In genomic region chr2:147373667-147374007, GRCm38 (mm10) we compare ENCODE assay signal across 15 mouse cellular contexts. TPM values are rescaled to one million over a fixed set of nuclear protein-coding genes. Genes with fewer than 3 reads are reported as not detected.
DNase-seq lines count a peak whose midpoint lies in the region; ATAC-seq and TF ChIP-seq lines count a peak whose summit lies in the region.
"Had no signal": no experiment of that assay in that cellular context is flagged by ENCODE, and none has a peak within 500 bp of the region (broad histone marks: within the 10 kb centered on the region; RNA-seq: fewer than 3 reads in every experiment).

No protein-coding gene starts in this region.

- no peak overlapping the region for H3K9ac ChIP-seq in hindbrain, embryonic 11.5 days (ENCODE audit: low read depth, low read length)
- no peak overlapping the region for H3K9ac ChIP-seq in hindbrain, embryonic 16.5 days (ENCODE audit: low read depth, low read length)
- H3K9ac ChIP-seq in ES-E14 (ENCODE audit: insufficient read depth, low read depth, low read length, poor library complexity, severe bottlenecking) = no peak overlapping the region
- no peak overlapping the region for H3K9ac ChIP-seq in limb, embryonic 11.5 days (ENCODE audit: low read length)
- H3K9ac ChIP-seq: liver, embryonic 15.5 days had no signal

- peaks cover 86% of the 10 kb centered on the region for H3K27me3 ChIP-seq in hindbrain, embryonic 11.5 days (ENCODE audit: control insufficient read depth, insufficient read depth, low read length)
- H3K27me3 ChIP-seq in hindbrain, embryonic 16.5 days (replicated peaks; ENCODE audit: control insufficient read depth, insufficient read depth, low read length) = peaks cover 72% of the 10 kb centered on the region
- H3K27me3 ChIP-seq in E14TG2a.4 (ENCODE audit: insufficient read depth, low read length) = peaks cover 80% of the 10 kb centered on the region
- peaks cover 81% of the 10 kb centered on the region for H3K27me3 ChIP-seq in limb, embryonic 11.5 days (ENCODE audit: control insufficient read depth, insufficient read depth, low read length)
- H3K27me3 ChIP-seq: CH12.LX had no signal

- no peak for DNase-seq in hindbrain, embryonic 11.5 days (ENCODE audit: low spot score)
- no peak for DNase-seq in ES-E14 (ENCODE audit: low read depth, low spot score)
- DNase-seq in limb, embryonic 11.5 days (ENCODE audit: low spot score) = no peak
- DNase-seq in layer of hippocampus, adult 9-10 months (ENCODE audit: low spot score) = no peak
- no peak for DNase-seq in urinary bladder, postnatal 25 days (ENCODE audit: low spot score)
- DNase-seq: cerebellum, adult 9-11 months; gastrocnemius, adult 2 months; kidney, postnatal 14 days had no signal

- no peaks in the 10 kb centered on the region for H3K9me3 ChIP-seq in hindbrain, embryonic 11.5 days (ENCODE audit: control insufficient read depth, low read length)
- no peaks in the 10 kb centered on the region for H3K9me3 ChIP-seq in hindbrain, embryonic 16.5 days (ENCODE audit: control insufficient read depth, low read length)
- H3K9me3 ChIP-seq in E14TG2a.4 (ENCODE audit: low read length) (no peaks in the 10 kb centered on the region), ES-E14 (ENCODE audit: control insufficient read depth, insufficient read depth, low read depth, low read length) (no peaks in the 10 kb centered on the region)
- H3K9me3 ChIP-seq in limb, embryonic 11.5 days (ENCODE audit: control insufficient read depth, low read length) = no peaks in the 10 kb centered on the region
- H3K9me3 ChIP-seq: liver, embryonic 15.5 days had no signal

- H3K36me3 ChIP-seq in hindbrain, embryonic 11.5 days (ENCODE audit: control insufficient read depth, insufficient read depth, low read length) = no peaks in the 10 kb centered on the region
- H3K36me3 ChIP-seq in hindbrain, embryonic 16.5 days (ENCODE audit: control insufficient read depth, insufficient read depth, low read length) = no peaks in the 10 kb centered on the region
- no peaks in the 10 kb centered on the region for H3K36me3 ChIP-seq in E14TG2a.4 (ENCODE audit: insufficient read depth, low read length)
- H3K36me3 ChIP-seq in ES-E14 (ENCODE audit: control insufficient read depth, insufficient read depth, low read length, poor library complexity, severe bottlenecking) = no peaks in the 10 kb centered on the region
- no peaks in the 10 kb centered on the region for H3K36me3 ChIP-seq in limb, embryonic 11.5 days (ENCODE audit: control insufficient read depth, insufficient read depth, low read length)
- H3K36me3 ChIP-seq: liver, embryonic 15.5 days had no signal

- 0 out of 2 replicates have a peak, but pooled peaks have one; percentile 39 for ATAC-seq in hindbrain, embryonic 11.5 days (ENCODE audit: low FRiP score)
- no peak for ATAC-seq in hindbrain, embryonic 16.5 days
- 0 out of 2 replicates have a peak, but pooled peaks have one; percentile 29 for ATAC-seq in limb, embryonic 11.5 days (ENCODE audit: insufficient number of reproducible peaks, low FRiP score, low TSS enrichment, low read depth)

- no peak overlapping the region for H3K4me2 ChIP-seq in hindbrain, embryonic 11.5 days (replicated peaks; ENCODE audit: low read depth, low read length)
- no peak overlapping the region for H3K4me2 ChIP-seq in hindbrain, embryonic 16.5 days (ENCODE audit: low read length)
- no peak overlapping the region for H3K4me2 ChIP-seq in limb, embryonic 11.5 days (ENCODE audit: low read depth, severe bottlenecking)
- H3K4me2 ChIP-seq: liver, embryonic 15.5 days had no signal

- 0% methylated on average over 19 of the region's 19 CpGs for WGBS in hindbrain, embryonic 11.5 days
- under 1% methylated on average over 18 of the region's 19 CpGs for WGBS in hindbrain, embryonic 16.5 days
- WGBS in limb, embryonic 11.5 days = under 1% methylated on average over 19 of the region's 19 CpGs

- in situ Hi-C loops in ES-E14 (cut with MboI; ENCODE audit: low sequenced_read_pairs in 2 of 2, unreplicated experiment in 2 of 2) = loop anchor here (5.0 to 25.0 kb wide), 2 partner anchors 536 to 674 kb away; partner anchors contain the start of gene Foxa2 (in 1 of the 2)

- no peak overlapping the region for H3K4me3 ChIP-seq in hindbrain, embryonic 11.5 days (ENCODE audit: low read depth, low read length)
- H3K4me3 ChIP-seq in hindbrain, embryonic 16.5 days (ENCODE audit: low read length) = no peak overlapping the region
- H3K4me3 ChIP-seq in E14TG2a.4 (replicated peaks; ENCODE audit: low read length) (peak overlapping the region; percentile 64), ES-E14 (ENCODE audit: insufficient read depth in 1 of 2, low read depth in 1 of 2, low read length in 2 of 2, poor library complexity in 1 of 2, severe bottlenecking in 1 of 2) (peak overlapping the region; percentile 30 to 43; a peak in 2 of 4 replicates)
- no peak overlapping the region for H3K4me3 ChIP-seq in limb, embryonic 11.5 days (ENCODE audit: low read depth, low read length)
- H3K4me3 ChIP-seq: gastrocnemius, adult 2 months; liver, embryonic 15.5 days had no signal

- TF ChIP-seq CTCF in E14TG2a.4 (conservative IDR thresholded peaks at IDR 0.05; ENCODE audit: low read length) = no peak

- 0 out of 2 replicates have a peak, but pooled peaks cover 5% of the 10 kb centered on the region for H3K4me1 ChIP-seq in hindbrain, embryonic 11.5 days (replicated peaks; ENCODE audit: control insufficient read depth, insufficient read depth, low read length)
- no peaks in the 10 kb centered on the region for H3K4me1 ChIP-seq in hindbrain, embryonic 16.5 days (ENCODE audit: control insufficient read depth, insufficient read depth, low read depth, low read length)
- H3K4me1 ChIP-seq in E14TG2a.4 (replicated peaks; ENCODE audit: low read depth, low read length) = peaks cover 27% of the 10 kb centered on the region
- peaks cover 0 to 3% of the 10 kb centered on the region in 2 experiments; a peak in 1 of 4 replicates for H3K4me1 ChIP-seq in ES-E14 (ENCODE audit: control insufficient read depth in 2 of 2, insufficient read depth in 2 of 2, low read length in 2 of 2, poor library complexity in 1 of 2)
- H3K4me1 ChIP-seq in limb, embryonic 11.5 days (ENCODE audit: control insufficient read depth, insufficient read depth, low read length) = 0 out of 2 replicates have a peak, but pooled peaks cover 2% of the 10 kb centered on the region
- H3K4me1 ChIP-seq: liver, embryonic 15.5 days had no signal

- H3K27ac ChIP-seq in hindbrain, embryonic 11.5 days (ENCODE audit: low read depth, low read length) = no peak overlapping the region
- H3K27ac ChIP-seq in hindbrain, embryonic 16.5 days (ENCODE audit: low read depth, low read length) = no peak overlapping the region
- H3K27ac ChIP-seq in ES-E14 (ENCODE audit: insufficient read depth, low read depth, low read length, poor library complexity, severe bottlenecking) = no peak overlapping the region
- no peak overlapping the region for H3K27ac ChIP-seq in limb, embryonic 11.5 days (replicated peaks; ENCODE audit: low read depth, low read length)
- H3K27ac ChIP-seq: gastrocnemius, adult 2 months; liver, embryonic 15.5 days had no signal

TF ChIP-seq in ES-E14, 5 proteins besides CTCF, POLR2A, EP300 and RAD21:
- TF ChIP-seq HCFC1 (IDR thresholded peaks at IDR 0.05; ENCODE audit: borderline replicate concordance, insufficient read depth, low read length) (no peak), CHD2 (IDR thresholded peaks at IDR 0.05; ENCODE audit: low read depth, low read length) (no peak), MAFK (IDR thresholded peaks at IDR 0.05; ENCODE audit: insufficient read depth, low read depth, low read length) (no peak), ZC3H11A (IDR thresholded peaks at IDR 0.05; ENCODE audit: borderline replicate concordance, low read depth, low read length) (no peak), ZNF384 (IDR thresholded peaks at IDR 0.05; ENCODE audit: low read depth, low read length) (no peak)
TF ChIP-seq in ES-E14: peak in this region for 0.

RNA-seq across cellular contexts. Expression of gene Pax1, which starts 11.9 kb away (rescaled TPM):
- polyA plus RNA-seq in hindbrain, embryonic 11.5 days (2014; fragmentation: Nextera tagmentation; extraction: Ambion mirVana) = 1.9 and 2.5 TPM in 2 replicates
- polyA plus RNA-seq in hindbrain, embryonic 16.5 days (2015; fragmentation: Nextera tagmentation; extraction: Ambion mirVana) = 0.07 TPM in 1 of 2 replicates, not detected in the other
- total RNA-seq in ES-E14 (2012; rRNA removed) = 0.31 TPM in 1 of 2 replicates, not detected in the other
- polyA plus RNA-seq in limb, embryonic 11.5 days (2014; fragmentation: Nextera tagmentation; extraction: Ambion mirVana) = 7.4 and 7.6 TPM in 2 replicates
- total RNA-seq: CH12.LX; gastrocnemius, adult 2 months; hematopoietic stem cell, adult 5-6 weeks; left cerebral cortex, adult 8-10 months; megakaryocyte progenitor cell, adult 5-6 weeks had no signal
- polyA plus RNA-seq: liver, embryonic 15.5 days had no signal

Comparison
In these comparisons a context has a peak if more than half of its experiments do, and no peak if none do; other contexts are left out.
1. H3K4me3 ChIP-seq: peak in E14TG2a.4 (single experiment) and ES-E14 (2 of 2); none in hindbrain, embryonic 11.5 days (single experiment), hindbrain, embryonic 16.5 days (single experiment) and limb, embryonic 11.5 days (single experiment).